Mouse (Mus musculus): ENCODE results near the gene Mllt11. TPM values are rescaled to one million over a fixed set of nuclear protein-coding genes. Genes with fewer than 3 reads are reported as not detected.
A peak's percentile ranks its signal among the peaks of the same experiment; 100 is the strongest.
"Not testable (repeated sequence)": the region's sequence is repeated elsewhere in the genome, so short reads cannot be mapped to it uniquely, and the experiment has no call there.

Gene Mllt11
- polyA plus RNA-seq, 1 experiment from 2014 or later: 358 TPM

DNA sequence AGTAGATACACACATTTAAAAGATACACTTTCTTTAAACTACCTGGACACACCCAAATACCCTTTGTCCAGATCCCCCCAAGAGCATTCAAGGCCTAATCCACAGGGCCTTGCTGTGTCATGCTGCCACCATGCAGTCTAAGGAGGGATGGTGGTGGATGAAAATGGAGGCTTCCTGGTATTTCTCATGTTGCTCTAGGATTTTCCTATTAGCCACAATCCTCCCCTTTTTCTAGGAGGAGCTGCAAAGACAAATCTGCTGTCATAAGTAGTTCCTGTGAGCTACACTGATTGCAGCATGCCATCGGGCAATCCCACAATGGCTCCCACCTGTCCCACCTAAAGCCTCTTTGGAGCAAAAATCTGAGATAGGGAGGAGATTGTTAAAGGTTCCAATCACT is 4.8 kb downstream of the Mllt11 start:
- H3K4me3 ChIP-seq: peak overlapping the region; percentile 59
- peak overlapping the region; percentile 90 for H3K4me2 ChIP-seq
- peaks cover 3% of the 10 kb centered on the region for H3K36me3 ChIP-seq (replicated peaks)
- ATAC-seq (replicated peaks): no peak
- peak overlapping the region; percentile 79 for H3K9ac ChIP-seq
- H3K4me1 ChIP-seq: peaks cover 62% of the 10 kb centered on the region
- no peaks in the 10 kb centered on the region for H3K27me3 ChIP-seq (replicated peaks)
- 4% methylated on average over 1 of the region's 1 CpGs for WGBS
- peak overlapping the region; percentile 97 for H3K27ac ChIP-seq
- no peaks in the 10 kb centered on the region for H3K9me3 ChIP-seq

DNA sequence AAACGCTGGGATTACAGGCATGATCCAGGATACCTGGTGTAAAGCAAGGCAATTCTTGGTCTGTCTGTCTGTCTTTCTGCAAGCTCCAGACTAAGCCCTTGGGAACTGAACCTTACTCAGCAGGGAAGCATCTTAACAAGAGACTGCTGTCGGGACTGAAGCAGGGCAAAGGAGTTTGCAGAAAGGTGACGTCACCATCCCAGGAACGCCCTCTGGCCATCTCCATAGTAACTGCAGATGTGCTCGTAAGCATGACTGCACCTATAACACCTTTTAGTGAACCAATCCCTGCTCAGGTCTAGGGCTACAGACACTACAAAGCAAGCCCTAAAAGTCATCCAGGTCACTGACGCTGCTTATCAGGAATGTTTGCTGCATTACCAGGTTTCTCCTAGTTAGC is 7.7 kb downstream of the Mllt11 start:
- Histone ChIP-seq H3K27me3 (replicated peaks) (no peaks in the 10 kb centered on the region), H3K36me3 (replicated peaks) (peaks cover 15% of the 10 kb centered on the region), H3K9me3 (no peaks in the 10 kb centered on the region), H3K27ac (no peak overlapping the region), H3K4me1 (peaks cover 38% of the 10 kb centered on the region), H3K4me2 (peak overlapping the region; percentile 25; the same call in 1 of the 2 replicates), H3K4me3 (0 out of 2 replicates have a peak overlapping the region, but pooled peaks have one; percentile 7), H3K9ac (no peak overlapping the region)
- ATAC-seq (replicated peaks): no peak
- 19% methylated on average over 6 of the region's 6 CpGs for WGBS

DNA sequence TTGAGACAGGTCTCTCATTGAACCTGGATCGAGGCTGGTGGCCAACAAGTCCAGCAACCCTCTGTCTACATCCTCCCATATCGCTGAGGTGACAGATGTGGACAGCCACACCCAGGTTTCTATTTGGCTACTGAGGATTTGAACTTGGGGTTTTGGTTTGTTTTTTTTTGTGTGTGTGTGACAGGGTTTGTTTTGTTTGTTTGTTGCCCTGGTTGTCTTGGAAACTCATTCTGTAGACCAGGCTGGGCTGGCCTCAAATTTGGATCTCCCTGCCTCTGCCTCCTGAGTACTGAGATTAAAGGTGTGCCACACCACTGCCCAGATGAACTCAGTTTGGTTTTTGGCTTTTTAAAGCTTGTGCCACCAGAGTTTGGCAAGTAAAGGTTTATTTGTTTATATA is 8.9 kb downstream of the Mllt11 start:
- ATAC-seq (replicated peaks): no peak
- no peaks in the 10 kb centered on the region for H3K27me3 ChIP-seq (replicated peaks)
- H3K4me1 ChIP-seq: peaks cover 44% of the 10 kb centered on the region
- H3K9me3 ChIP-seq: no peaks in the 10 kb centered on the region
- H3K36me3 ChIP-seq (replicated peaks): peaks cover 24% of the 10 kb centered on the region
- 90% methylated on average over 2 of the region's 2 CpGs for WGBS
- H3K9ac ChIP-seq: no peak overlapping the region
- no peak overlapping the region for H3K4me3 ChIP-seq
- no peak overlapping the region for H3K4me2 ChIP-seq
- H3K27ac ChIP-seq: no peak overlapping the region

DNA sequence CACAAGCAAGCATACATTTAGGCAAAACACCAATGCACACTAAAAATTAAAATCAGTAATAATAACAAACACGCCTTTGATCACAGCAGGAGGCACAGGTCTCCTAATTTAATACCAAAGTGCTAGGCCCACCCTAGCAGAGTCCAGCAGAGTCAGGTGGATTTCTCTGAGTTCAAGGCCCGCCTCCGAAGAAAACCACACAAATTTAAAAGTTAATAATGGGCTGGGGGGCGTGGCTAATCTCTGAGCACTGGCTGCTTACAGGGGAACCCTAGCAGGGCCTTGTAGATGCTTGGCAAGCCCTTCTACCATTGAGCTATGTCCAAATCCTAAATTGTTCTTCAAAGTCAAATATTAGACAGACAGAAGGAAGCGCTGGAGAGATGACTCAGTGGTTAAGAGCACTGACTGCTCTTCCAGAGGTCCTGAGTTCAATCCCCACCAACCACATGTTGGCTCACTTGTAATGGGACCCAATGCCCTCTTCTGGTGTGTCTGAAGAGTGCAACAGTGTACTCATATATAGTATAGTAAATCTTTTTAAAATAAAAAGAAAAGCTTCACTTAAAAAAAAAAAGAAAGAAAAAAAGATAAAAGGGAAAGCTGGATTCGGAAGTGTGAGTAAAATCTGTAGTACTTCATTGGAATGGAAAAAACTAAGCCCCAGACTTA is 13.4 kb downstream of the Mllt11 start:
- no peaks in the 10 kb centered on the region for H3K27me3 ChIP-seq (replicated peaks)
- no peak overlapping the region for H3K9ac ChIP-seq
- no peaks in the 10 kb centered on the region for H3K9me3 ChIP-seq
- no peak for ATAC-seq (replicated peaks)
- H3K36me3 ChIP-seq (replicated peaks): peaks cover 33% of the 10 kb centered on the region
- peaks cover 29% of the 10 kb centered on the region for H3K4me1 ChIP-seq
- H3K4me3 ChIP-seq: no peak overlapping the region
- peak overlapping the region; percentile 61 for H3K4me2 ChIP-seq
- WGBS: 84% methylated on average over 6 of the region's 6 CpGs
- peak overlapping the region; percentile 94; the same call in 1 of the 2 replicates for H3K27ac ChIP-seq

DNA sequence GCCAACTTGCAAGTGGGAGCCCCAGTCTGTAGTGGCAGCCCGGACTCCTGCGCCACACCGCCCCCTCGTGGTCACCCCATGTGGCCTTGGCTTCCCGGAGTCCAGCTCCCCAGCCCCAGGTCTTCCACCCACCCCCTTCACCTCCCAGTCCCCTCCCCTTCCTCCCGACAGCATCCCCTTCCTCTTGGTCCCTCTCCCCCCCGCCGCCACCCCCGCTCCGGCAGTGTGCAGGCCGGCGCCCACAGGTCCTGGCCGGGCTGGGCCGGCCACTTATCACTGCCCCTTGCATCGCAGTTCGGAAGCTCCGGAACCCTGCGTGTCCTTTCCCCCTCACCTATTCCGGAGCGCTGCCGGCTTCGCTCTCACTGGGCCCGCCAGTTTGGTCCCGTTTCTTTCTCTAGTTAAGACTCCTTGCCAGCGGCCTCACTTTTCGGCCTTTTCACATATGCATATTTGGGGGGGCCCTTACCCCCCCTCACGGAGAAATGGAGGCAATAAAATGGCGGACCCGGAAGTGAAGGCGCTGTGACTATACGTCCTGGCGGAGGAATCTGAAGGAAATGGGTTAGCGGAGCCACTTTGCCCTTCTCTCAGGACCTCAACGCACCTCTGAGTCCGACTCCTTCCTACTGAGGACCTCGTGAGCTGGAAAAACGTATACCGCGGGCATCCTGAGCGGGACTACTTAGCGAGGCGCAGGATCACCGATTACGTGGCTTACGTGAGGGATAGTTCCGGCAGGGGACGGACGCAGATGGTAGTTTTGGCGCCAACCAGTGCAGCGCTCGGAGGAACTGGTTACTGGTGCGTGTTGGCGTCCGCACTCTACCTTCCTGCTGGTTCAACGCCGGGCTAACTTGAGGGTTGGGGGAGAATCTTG is 14.5 kb downstream of the Mllt11 start, which contains the start of gene Gabpb2:
Gabpb2 (minus strand) TSS at position 662 of the 880 bp plus-strand sequence.
- ATAC-seq (replicated peaks): peak; percentile 90
- no peaks in the 10 kb centered on the region for H3K9me3 ChIP-seq
- H3K27me3 ChIP-seq (replicated peaks): no peaks in the 10 kb centered on the region
- peak within 1 kb of the TSS; percentile 61 for H3K4me2 ChIP-seq
- peak within 1 kb of the TSS; percentile 68 for H3K4me3 ChIP-seq
- peak within 1 kb of the TSS; percentile 79 for H3K9ac ChIP-seq
- peaks cover 33% of the 10 kb centered on the region for H3K36me3 ChIP-seq (replicated peaks)
- peaks cover 23% of the 10 kb centered on the region for H3K4me1 ChIP-seq
- WGBS: under 1% methylated on average over 55 of the region's 56 CpGs
- peak within 1 kb of the TSS; percentile 94 for H3K27ac ChIP-seq

DNA sequence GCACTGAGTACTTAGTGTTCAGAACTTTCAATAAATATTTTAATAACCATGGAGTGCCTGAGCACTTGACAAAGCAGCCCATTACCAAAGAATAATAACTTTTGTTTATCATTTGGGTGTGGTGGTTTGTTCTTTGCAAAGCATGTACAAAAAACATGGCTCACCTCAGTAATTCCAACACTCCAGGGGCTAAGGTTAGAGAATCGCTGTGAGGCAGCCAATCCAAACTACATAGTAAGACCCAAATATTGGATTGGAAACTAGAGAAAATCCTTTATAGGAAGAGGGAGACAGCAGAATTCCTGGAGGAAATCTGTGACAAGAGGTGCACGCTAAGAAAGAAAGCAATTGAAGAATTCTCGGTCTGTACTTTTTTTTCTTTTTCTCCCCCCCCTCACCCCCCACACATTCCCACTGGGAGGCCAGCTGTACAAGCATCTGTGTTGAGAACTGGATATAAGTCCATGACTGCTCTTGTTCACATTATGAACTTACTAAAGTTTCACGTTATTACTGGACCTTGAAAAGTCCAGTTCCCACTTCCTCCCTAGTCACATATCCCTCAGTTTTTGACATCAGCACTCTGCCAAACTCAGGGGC is 15.2 kb downstream of the Mllt11 start:
- ATAC-seq (replicated peaks): no peak
- Histone ChIP-seq H3K4me1 (peaks cover 23% of the 10 kb centered on the region), H3K27ac (peak overlapping the region; percentile 94), H3K27me3 (replicated peaks) (no peaks in the 10 kb centered on the region), H3K4me3 (peak overlapping the region; percentile 68), H3K9ac (peak overlapping the region; percentile 79), H3K4me2 (peak overlapping the region; percentile 61), H3K9me3 (no peaks in the 10 kb centered on the region), H3K36me3 (replicated peaks) (peaks cover 33% of the 10 kb centered on the region)
- WGBS: 17% methylated on average over 4 of the region's 4 CpGs

DNA sequence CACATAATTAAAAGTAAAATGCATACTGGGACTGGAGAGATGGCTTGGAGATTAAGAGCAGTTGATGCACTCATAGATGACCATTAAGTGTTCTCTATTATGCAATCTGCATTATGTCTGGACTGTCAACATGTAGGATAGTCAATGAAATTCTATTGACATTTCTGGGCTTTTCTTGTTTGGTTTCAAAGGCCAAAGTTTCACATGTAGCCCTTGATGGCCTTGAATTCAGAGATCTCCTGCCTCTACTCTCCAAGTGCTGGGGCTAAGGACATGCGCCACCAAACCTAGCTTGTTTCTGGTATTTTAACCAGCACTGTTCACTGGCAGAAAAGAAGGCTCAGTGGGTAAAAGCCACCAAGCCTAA is 18.4 kb downstream of the Mllt11 start:
- Histone ChIP-seq H3K4me3 (no peak overlapping the region), H3K27ac (no peak overlapping the region), H3K4me1 (peaks cover 19% of the 10 kb centered on the region), H3K4me2 (no peak overlapping the region), H3K36me3 (replicated peaks) (peaks cover 11% of the 10 kb centered on the region; the same call in 1 of the 2 replicates), H3K9me3 (no peaks in the 10 kb centered on the region), H3K27me3 (replicated peaks) (no peaks in the 10 kb centered on the region), H3K9ac (no peak overlapping the region)
- ATAC-seq (replicated peaks): no peak
- WGBS: 100% methylated on average over 1 of the region's 1 CpGs

DNA sequence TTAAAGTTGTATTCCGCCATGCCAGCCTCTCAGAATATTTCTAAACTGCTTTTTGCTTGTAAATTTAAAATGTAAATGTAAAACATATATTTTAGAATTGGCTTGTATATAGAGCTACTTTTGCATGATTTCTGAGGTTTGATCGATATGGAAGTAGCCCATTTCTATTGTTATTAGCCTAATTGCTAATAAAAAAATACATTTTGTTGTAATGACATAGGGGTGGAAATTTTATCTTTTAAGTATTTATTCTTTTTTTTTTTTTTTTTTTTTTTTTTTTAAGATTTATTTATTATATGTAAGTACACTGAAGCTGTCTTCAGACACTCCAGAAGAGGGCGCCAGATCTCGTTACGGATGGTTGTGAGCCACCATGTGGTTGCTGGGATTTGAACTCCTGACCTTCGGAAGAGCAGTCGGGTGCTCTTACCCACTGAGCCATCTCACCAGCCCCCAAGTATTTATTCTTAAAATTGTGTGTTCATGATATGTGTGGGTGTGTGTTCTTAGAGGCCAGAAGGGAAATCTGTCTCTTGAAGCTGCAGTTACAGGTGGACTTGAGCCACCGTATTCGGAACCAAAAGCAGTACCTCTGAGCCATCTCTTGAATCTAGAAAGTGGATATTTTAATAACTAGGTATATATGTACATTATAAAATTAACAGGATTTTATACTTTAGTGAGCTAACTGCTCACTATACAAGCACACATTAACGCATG is 18.9 kb downstream of the Mllt11 start:
- not testable (repeated sequence) for H3K9me3 ChIP-seq; H3K27ac ChIP-seq; H3K4me2 ChIP-seq; H3K27me3 ChIP-seq (replicated peaks); ATAC-seq (replicated peaks); H3K4me3 ChIP-seq; H3K9ac ChIP-seq; H3K36me3 ChIP-seq (replicated peaks)
- WGBS: 81% methylated on average over 10 of the region's 10 CpGs
- peaks cover 14% of the 10 kb centered on the region for H3K4me1 ChIP-seq

DNA sequence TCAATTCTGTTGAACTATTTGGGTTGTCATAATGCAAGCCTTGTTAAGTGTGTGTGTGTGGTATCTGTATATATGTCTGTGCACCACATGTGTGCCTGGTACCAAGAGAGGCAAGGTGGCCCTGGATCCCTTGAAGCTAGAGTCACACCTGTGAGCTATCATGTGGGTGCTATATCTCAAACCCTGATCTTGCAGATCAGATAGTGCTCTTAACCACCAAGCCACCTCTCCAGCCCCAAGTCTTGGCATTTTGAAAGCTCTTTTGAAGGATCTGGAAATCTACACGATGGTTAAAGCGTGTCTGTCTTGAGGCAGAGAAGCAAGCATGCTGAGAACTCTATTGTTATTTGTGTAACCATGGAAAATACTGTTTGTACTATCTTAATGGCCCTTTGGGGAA is 21.4 kb downstream of the Mllt11 start:
- Histone ChIP-seq H3K9ac (no peak overlapping the region), H3K27ac (no peak overlapping the region), H3K27me3 (replicated peaks) (no peaks in the 10 kb centered on the region), H3K36me3 (replicated peaks) (peaks cover 8% of the 10 kb centered on the region; the same call in 1 of the 2 replicates), H3K4me1 (no peaks in the 10 kb centered on the region), H3K9me3 (no peaks in the 10 kb centered on the region), H3K4me2 (no peak overlapping the region), H3K4me3 (no peak overlapping the region)
- ATAC-seq (replicated peaks): no peak
- WGBS: 44% methylated on average over 2 of the region's 2 CpGs

DNA sequence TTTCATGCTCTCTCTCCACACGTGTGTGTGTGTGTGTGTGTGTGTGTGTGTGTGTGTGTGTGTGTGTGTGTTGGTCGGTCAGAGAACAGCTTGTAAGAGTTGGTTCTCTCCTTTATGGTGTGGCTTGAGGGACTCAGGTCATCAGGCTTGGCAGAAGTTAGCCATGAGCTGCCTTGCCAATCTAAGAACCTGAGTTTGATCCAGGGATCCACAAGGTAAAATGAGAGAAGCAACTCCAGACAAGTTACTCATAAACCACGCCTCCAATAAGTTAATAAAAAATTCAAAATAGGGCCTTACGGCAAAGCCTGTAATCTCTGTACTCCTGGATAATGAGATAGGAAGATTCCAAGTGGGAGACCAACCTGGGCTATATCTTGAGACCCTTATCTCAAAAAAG is 23.7 kb downstream of the Mllt11 start:
- 82% methylated on average over 4 of the region's 4 CpGs for WGBS
- no peak overlapping the region for H3K9ac ChIP-seq

DNA sequence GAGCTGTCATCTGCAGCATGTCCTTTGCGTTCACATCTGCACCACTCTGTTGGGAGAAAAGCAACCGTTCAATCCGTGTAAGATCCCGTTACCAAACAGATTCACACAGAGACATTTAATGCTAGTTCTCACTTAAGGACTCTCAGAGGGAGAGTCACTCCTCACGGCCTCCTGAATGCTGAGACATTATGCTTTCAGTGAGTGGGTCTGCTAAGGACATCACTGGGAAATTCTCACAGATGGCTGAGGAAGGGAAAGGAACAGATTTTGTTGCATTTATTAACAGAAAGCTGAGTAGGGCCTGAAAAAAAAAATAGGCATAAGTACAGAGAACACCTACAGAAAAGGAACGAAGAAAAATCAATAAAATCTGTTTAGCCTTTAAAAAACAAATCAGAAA is 28.1 kb downstream of the Mllt11 start:
- WGBS: 89% methylated on average over 6 of the region's 6 CpGs
- Histone ChIP-seq H3K9ac (no peak overlapping the region), H3K27ac (no peak overlapping the region), H3K4me3 (no peak overlapping the region), H3K27me3 (replicated peaks) (no peaks in the 10 kb centered on the region), H3K36me3 (replicated peaks) (peaks cover 24% of the 10 kb centered on the region), H3K4me2 (no peak overlapping the region), H3K4me1 (no peaks in the 10 kb centered on the region), H3K9me3 (no peaks in the 10 kb centered on the region)
- no peak for ATAC-seq (replicated peaks)

More for the DNA sequence above, 23.7 kb downstream of the Mllt11 start:
- no peak overlapping the region for H3K27ac ChIP-seq
- H3K9me3 ChIP-seq: no peaks in the 10 kb centered on the region
- H3K4me3 ChIP-seq: no peak overlapping the region
- H3K4me2 ChIP-seq: no peak overlapping the region
- H3K36me3 ChIP-seq (replicated peaks): peaks cover 5% of the 10 kb centered on the region; the same call in 1 of the 2 replicates
- H3K4me1 ChIP-seq: no peaks in the 10 kb centered on the region
- H3K27me3 ChIP-seq (replicated peaks): no peaks in the 10 kb centered on the region
- no peak for ATAC-seq (replicated peaks)

DNA sequence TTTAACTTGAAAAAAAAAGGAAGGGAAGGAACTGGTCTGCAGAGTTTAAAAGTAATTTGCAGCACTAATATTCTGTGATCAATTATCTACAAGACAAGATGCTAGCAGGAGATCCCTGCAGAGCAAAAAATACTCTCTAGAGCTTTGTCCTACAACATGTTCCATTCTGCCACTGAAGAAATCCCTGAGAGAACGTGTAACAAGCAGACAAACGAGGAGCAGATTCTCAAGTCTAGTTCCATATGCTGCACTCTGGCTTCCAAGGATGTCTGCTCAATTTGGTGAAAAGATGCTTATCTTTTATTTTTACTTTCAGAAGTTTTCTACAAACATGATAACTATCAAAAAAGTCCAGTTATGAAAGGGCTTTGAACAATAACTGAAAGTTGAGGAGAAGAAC is 31.4 kb downstream of the Mllt11 start:
- no peak for ATAC-seq (replicated peaks)
- Histone ChIP-seq H3K9ac (no peak overlapping the region), H3K4me3 (no peak overlapping the region), H3K36me3 (replicated peaks) (peaks cover 28% of the 10 kb centered on the region), H3K9me3 (no peaks in the 10 kb centered on the region), H3K4me2 (no peak overlapping the region), H3K4me1 (no peaks in the 10 kb centered on the region), H3K27me3 (replicated peaks) (no peaks in the 10 kb centered on the region), H3K27ac (no peak overlapping the region)
- 68% methylated on average over 2 of the region's 2 CpGs for whole genome bisulfite sequencing
